Mouse (Mus musculus): ENCODE measurements around the gene Rps19bp1.

GRCm38 (mm10) chr15:80217476-80217875 is 46.6 kb downstream of the Rps19bp1 start:
- TF ChIP-seq CTCF (IDR thresholded peaks at IDR 0.05; ENCODE audit: low read depth, low read length), result no peak
- no peak for TF ChIP-seq POLR2A (IDR thresholded peaks at IDR 0.05; ENCODE audit: extremely low read depth, insufficient read depth, low read length)

Data from liver, adult 2 months (tissue).